Mouse (Mus musculus) gastrocnemius, adult 8-10 months (tissue): ENCODE measurements at regions not wholly inside any gene's neighbourhood (a gene's known extent, or its start where the extent isn't known, plus 50 kb on each side); places are given as distances from the start of the nearest gene placed in this dataset.

Source experiments
- DNase-seq, 2 experiments: peaks; one replicate each; pipeline ENCODE4 v3.0.0; 2022; ENCODE audit warnings: low spot score in 2 of 2

- no peak for DNase-seq
Observed at GRCm38 (mm10) chr2:103848923-103849700, 51.7 kb upstream of the Caprin1 start.

- no peak for DNase-seq
Observed at GRCm38 (mm10) chr2:103849766-103850530, 52.5 kb upstream of the Caprin1 start.

- DNase-seq = no peak
Observed at GRCm38 (mm10) chr2:103850531-103850816, 53.0 kb upstream of the Caprin1 start.

DNA sequence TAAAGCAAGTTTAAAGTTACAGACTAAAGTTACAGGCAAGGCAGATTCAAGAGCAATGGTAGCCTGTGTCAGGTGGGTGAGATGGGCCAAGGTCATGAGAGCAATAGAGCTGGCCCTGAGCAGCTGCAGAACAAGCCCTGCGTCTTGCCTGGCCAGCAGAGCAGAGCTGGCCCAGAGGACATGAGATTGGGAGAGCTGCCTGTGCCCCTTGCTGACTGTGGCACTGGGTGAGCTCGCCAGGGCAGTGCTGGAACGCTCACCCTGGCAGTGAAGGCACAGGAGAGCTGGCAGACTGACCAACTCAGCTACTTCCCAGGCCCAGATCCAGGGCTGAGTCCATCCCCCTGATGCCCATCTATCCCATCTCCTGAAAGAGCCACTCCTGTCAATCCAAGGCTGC is 53.7 kb upstream of the Caprin1 start:
- DNase-seq = peak; percentile 34 to 72

- no peak for DNase-seq
Observed at GRCm38 (mm10) chr2:103861226-103861625, 63.8 kb upstream of the Caprin1 start.

GRCm38 (mm10) chr2:103864254-103864653 is 66.8 kb upstream of the Caprin1 start:
- DNase-seq = no peak

DNA sequence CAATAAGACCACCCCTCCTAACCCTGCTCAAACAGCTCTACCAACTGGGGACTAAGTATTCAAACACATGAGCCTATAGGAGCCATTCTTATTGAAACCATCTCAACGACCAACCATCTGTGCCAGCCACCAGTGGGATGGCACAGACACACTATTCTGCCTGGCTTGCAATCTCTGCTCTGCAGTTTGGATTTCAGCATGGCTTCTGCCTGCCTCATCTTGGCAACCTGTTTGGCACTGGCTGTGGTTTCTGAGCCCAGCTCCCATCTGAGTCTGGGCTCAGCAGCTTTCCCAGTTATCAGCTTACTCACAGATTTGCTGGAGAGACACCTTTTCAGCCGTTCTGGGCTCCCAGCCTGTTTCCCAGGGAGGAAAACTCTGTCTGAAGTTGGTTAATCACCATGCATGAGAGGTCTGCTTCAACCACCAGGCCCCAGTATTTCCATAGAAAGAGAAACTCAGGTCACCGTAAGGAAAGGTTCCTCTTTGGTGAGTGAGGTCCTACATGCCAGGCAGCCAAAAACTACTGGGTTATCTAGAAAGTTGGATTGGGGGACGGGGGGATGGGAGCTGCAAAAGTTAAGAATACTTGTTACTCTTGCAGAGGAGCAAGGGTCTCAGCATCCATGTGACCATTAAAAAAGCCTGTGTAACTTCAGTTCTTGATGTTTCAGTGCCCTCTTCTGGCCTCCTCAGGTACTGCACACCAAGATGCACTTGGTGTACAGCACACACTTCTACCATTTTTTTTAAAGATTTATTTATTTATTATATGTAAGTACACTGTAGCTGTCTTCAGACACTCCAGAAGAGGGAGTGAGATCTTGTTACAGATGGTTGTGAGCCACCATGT is 68.1 kb upstream of the Caprin1 start:
- DNase-seq = peak; percentile 40 to 43

DNA sequence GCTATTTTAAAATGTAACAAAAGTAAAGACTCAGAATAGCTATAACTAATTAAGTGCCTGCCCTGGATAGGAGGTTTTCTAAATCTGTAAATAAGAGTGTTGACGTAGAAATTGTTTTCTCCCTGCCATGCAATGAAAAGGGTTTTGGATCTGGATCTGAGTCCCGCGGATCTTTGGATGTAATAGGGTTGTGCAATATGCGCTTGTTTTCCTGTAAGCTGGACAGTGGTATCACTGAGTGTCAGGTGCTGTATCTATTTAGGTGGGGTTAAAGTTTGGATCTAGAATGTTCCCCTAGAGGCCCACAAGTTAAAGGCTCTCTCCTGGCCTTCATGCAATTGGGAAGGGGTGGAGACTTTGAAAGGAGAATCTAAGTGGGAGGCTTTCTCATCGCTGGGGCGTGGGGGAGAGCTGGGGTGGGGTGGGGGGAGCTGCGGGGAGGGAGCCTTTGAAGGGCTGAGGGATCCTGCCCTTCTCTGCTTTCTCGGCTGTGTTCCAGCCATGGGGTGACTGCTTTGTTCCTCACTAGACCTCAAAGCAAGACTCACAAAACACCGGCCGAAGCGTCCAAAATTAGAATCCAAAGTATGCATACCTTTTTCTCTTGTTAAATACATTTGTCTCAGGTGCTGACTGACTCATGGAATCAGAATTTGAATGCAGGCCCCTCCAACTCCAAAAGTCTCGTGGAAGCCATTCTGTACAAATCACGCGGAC is 70.0 kb upstream of the Caprin1 start:
- DNase-seq = no peak

DNA sequence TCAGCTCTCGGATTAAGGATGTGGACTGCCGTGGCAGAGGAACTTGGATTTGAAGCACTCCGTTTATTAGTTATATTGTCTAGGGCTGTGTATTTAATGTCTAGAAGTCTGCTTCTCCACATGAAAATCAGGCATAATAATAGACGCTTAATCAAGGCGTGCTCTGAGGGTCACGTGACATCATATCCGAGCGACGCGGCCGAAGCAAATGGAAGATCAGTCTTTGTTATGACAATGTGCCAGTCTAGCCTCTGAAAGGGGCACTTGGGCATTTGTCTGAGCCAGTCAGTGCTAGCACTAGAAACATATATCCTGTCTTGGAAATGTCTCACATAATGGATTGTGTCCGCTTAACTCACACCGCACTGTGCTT is 70.5 kb upstream of the Caprin1 start:
- DNase-seq = no peak

DNA sequence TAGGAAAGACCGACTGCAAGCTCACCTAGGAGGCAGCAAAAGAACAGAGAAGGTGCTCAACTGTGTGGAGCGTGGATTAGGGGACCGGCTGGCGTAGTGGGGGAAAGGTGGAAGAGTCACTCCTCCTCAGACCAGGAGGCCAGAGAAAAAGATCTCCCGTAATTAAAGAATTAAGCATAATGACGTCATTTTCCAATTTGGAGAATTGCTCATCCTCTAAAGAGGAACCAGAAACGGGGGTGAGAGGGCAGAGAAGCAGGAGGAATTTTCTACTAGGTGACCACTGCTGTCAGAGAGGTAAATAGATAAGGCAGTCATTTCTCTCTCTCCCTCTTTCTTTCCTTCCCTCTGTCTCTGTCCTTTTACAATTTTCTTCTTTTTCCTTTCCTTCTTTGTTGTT is 71.2 kb upstream of the Caprin1 start:
- DNase-seq = no peak

- DNase-seq = peak; percentile 66 to 67
Observed at GRCm38 (mm10) chr2:103871522-103872276, 74.2 kb upstream of the Caprin1 start.

- DNase-seq = no peak
Observed at GRCm38 (mm10) chr2:103872277-103872636, 74.8 kb upstream of the Caprin1 start.

DNA sequence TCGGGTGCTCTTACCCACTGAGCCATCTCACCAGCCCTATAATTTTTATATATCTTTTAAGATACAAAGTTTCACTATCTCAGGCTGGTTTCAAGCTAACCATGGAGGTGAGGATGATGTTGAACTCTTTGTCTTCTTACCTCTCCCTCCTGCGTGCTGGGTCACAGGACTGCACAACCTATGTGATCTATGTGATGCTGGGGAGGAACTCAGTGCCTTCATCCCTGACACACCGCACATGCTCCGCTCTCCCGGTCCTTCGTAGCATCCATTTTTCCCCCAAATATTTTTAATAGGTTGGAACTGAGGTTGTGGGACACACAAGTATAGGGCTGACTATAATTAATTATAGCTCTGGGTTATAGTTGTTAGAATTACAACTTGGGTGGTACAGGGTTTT is 75.9 kb upstream of the Caprin1 start:
- no peak for DNase-seq

- DNase-seq = no peak
Observed at GRCm38 (mm10) chr2:103874466-103874865, 77.0 kb upstream of the Caprin1 start.

- no peak for DNase-seq
Observed at GRCm38 (mm10) chr2:103875754-103876153, 78.3 kb upstream of the Caprin1 start.

DNA sequence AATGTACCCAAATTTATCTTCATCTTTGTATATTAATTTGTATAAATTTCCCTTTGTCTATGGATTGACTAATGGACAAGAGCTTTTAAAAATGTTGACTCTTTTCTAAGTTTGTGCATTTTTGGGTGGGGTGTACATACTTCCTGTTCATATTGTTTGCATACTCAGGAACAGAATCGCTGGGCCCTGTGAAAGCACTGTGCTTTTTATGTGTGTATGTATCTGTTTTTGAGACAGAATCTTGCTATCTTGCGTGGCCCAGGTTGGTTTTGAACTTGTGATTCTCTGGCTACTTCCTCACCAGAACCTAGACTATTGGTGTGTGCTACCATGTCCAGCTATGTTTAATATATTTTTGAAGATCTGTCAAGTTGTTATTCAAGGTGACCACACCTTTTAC is 78.8 kb upstream of the Caprin1 start:
- DNase-seq = no peak

DNA sequence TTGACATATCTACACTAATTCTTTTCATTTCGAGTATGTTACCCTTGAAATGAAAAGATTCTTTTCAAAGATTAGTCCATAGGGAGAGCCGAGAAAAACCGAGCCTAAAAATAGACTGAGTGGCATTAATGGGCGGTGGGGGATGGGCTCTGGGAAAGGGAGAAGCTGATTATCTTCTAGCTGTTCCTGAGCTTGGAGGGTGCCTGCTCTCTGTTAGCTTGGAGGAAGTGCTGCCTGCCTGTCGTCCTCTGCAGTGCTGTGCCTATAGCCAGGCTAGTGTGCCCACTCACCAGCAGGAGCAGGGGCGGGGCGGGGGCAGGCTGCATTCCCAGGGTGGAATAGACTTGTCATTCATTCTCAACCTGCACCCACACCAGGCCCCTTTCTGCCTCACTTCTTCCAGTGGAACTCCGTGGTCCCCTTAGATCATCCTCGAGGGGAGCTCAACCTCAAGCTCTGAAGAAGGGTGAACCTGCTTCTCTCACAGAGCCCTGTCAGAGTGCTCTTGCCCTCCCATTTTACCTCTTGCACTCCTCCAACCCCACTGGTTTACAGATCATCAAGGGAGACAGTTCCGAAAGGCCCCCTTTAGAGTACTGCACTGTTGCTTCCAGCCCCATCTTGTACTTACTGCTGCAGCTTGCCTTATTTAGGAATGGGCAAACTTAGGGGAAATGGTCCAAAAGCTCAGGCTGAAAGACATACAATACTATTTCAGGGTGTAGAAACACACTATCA is 76.6 kb upstream of the Lmo2 start:
- no peak for DNase-seq

GRCm38 (mm10) chr2:103884926-103885325 is 72.9 kb upstream of the Lmo2 start:
- DNase-seq = no peak

DNA sequence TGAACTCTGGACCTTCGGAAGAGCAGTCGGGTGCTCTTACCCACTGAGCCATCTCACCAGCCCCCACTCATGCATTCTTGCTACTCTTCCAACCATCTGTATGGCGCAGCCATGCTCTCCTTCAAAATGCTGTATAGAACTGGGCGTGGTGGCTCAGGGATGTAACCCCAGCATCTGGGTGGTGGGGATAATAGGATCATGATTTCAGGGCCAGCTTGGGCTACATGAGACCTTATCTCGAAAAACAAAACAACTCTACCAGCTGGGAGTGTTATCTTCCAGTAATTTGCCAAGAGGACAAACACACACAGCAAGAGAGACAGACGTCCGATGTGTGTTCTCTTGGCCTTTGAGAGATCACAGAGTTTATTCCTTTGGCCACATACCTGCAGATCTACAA is 69.8 kb upstream of the Lmo2 start:
- no peak for DNase-seq

DNA sequence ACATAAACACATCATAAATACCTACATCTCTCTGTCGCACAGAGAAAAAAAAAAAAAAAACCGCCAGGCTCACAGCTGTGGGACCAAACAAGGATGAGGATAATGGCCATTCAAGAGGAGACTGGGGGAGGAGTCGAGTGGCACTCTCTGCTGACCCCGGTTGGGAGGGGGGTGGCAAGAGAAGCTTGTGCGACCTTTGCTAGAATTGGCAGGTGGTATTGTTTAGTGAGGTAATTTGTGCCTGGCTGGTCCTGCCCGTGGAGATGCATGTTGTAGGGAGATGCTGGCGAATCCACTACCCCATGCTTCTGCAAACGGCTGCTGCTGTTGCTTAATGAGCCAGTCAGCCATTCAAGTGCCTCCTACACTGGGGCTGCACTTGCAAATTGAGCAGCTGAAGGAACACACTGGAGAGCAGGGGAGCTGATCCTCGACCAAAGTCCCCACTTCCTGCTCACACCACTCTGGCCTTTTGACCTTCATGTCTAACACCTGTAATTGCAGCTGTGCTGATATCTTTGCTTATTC is 66.5 kb upstream of the Lmo2 start:
- DNase-seq = no peak
